Mouse (Mus musculus) midbrain, postnatal 0 days (tissue): Measurements from ENCODE around the gene L1td1. TPM values are rescaled to one million over a fixed set of nuclear protein-coding genes. Genes with fewer than 3 reads are reported as not detected.

Source experiments
- ATAC-seq: fragments of 200-750 bp; cut with Nextera tagmentation; 2 replicates; pipeline ENCODE4 v1.8.0; 2017; ENCODE audit warnings: moderate number of reproducible peaks, mild to moderate bottlenecking, moderate TSS enrichment, moderate library complexity; ENCODE audit not compliant: low FRiP score
- DNase-seq: peaks from one replicate; pipeline ENCODE4 v3.0.0-alpha.2; 2015; ENCODE audit warnings: low spot score
- H3K27ac ChIP-seq: fragments of 300-500 bp; sonication (generic); 2 replicates; pipeline ENCODE4 v1.5.1; 2014; ENCODE audit warnings: low read depth, mild to moderate bottlenecking, low read length, mixed read lengths
- H3K27me3 ChIP-seq: fragments of 300-500 bp; sonication (generic); 2 replicates; pipeline ENCODE4 v1.6.1; 2014; ENCODE audit warnings: low read length, control low read depth, mixed read lengths; ENCODE audit not compliant: insufficient read depth
- H3K36me3 ChIP-seq: fragments of 300-500 bp; sonication (generic); 2 replicates; pipeline ENCODE4 v1.6.1; 2014; ENCODE audit warnings: low read length, control low read depth, mixed read lengths; ENCODE audit not compliant: insufficient read depth
- H3K4me1 ChIP-seq: fragments of 300-500 bp; sonication (generic); 2 replicates; pipeline ENCODE4 v1.6.1; 2014; ENCODE audit warnings: mild to moderate bottlenecking, control low read depth, antibody characterized with exemption, low read length, mixed read lengths; ENCODE audit not compliant: insufficient read depth
- H3K4me2 ChIP-seq: fragments of 300-500 bp; sonication (generic); 2 replicates; pipeline ENCODE4 v1.6.1; 2014; ENCODE audit warnings: low read depth, mild to moderate bottlenecking, low read length, mixed read lengths; ENCODE audit not compliant: poor library complexity, severe bottlenecking
- H3K4me3 ChIP-seq: fragments of 300-500 bp; sonication (generic); 2 replicates; pipeline ENCODE4 v1.5.1; 2014; ENCODE audit warnings: low read depth, mild to moderate bottlenecking, low read length, moderate library complexity
- H3K9ac ChIP-seq: fragments of 300-500 bp; sonication (generic); replicated peaks from 2 replicates; pipeline ENCODE4 v1.6.1; 2014; ENCODE audit warnings: mild to moderate bottlenecking, low read length, moderate library complexity, mixed read lengths; ENCODE audit not compliant: poor library complexity, severe bottlenecking
- H3K9me3 ChIP-seq: fragments of 300-500 bp; sonication (generic); 2 replicates; pipeline ENCODE4 v1.6.1; 2016; ENCODE audit warnings: low read length, control low read depth
- CTCF ChIP-seq: IDR thresholded peaks from 2 replicates; pipeline ENCODE4 v1.5.1; 2016; ENCODE audit warnings: antibody characterized with exemption, mild to moderate bottlenecking
- WGBS: fragments of 180-500 bp; shearing (Covaris S2); extraction: QIAGEN DNeasy Blood & Tissue Kit; methylation state at CpG from one replicate; pipeline ENCODE4 v1.1.7; 2014; 5-methylcytosine and 5-hydroxymethylcytosine counted together
- polyA plus RNA-seq: library from polyadenylated mRNA; unstranded; fragments of >200 nt; fragmentation: Nextera tagmentation; extraction: Ambion mirVana; gene quantifications from 2 replicates; pipeline ENCODE4 v1.2.1, GENCODE M21; 2015
- total RNA-seq: library from RNA; depleted of rRNA; stranded (reverse); fragments of >200 nt; gene quantifications from 2 replicates; pipeline ENCODE4 v1.2.3, GENCODE M21; 2014; rRNA removed

Gene L1td1
- total RNA-seq (not detected in 2 replicates), polyA plus RNA-seq (not detected in 2 replicates)

DNA sequence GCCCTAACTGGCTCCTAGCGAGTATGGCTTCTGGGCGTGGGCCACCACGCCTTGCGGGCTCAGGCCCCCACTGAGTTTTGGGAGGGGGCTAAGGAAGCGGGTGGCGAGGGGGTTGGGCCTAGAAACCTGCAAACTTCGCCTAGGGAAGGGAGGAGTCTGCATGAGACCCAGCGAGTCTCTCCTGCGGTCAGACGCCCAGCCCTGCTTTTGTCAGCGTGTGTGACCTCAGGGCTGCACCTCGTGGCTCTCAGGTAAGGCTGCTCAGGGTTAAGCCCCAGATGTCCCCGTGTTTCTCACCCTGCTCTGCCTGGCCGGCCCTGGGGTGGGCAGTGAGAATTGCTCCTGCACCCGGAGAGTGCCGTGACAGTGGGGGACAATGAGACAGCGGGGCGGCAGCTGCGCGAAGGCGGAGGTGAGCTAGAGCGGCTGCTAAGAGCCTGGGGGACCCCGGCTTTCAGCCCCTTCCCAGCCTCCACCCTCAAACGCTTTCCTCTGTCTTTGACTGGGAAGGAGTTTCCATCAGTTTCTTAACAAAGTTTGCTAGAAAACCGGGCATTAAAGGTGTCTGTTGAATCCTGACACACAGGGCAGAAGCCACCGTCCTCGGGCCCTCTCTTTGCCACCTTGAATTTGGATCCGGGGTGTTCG, at the start of gene L1td1:
L1td1 (plus strand) TSS at position 145 of the 648 bp plus-strand sequence.
- no peak within 1 kb of the TSS for H3K9ac ChIP-seq
- H3K9me3 ChIP-seq: no peaks in the 10 kb centered on the region
- no peak for ATAC-seq
- TF ChIP-seq CTCF: no peak
- peaks cover 21% of the 10 kb centered on the region for H3K27me3 ChIP-seq
- no peak for DNase-seq
- WGBS: 4% methylated on average over 29 of the region's 29 CpGs
- H3K27ac ChIP-seq: no peak within 1 kb of the TSS
- peak within 1 kb of the TSS; percentile 22 for H3K4me3 ChIP-seq
- no peaks in the 10 kb centered on the region for H3K36me3 ChIP-seq
- peaks cover 4% of the 10 kb centered on the region for H3K4me1 ChIP-seq
- peak within 1 kb of the TSS; percentile 48 for H3K4me2 ChIP-seq

DNA sequence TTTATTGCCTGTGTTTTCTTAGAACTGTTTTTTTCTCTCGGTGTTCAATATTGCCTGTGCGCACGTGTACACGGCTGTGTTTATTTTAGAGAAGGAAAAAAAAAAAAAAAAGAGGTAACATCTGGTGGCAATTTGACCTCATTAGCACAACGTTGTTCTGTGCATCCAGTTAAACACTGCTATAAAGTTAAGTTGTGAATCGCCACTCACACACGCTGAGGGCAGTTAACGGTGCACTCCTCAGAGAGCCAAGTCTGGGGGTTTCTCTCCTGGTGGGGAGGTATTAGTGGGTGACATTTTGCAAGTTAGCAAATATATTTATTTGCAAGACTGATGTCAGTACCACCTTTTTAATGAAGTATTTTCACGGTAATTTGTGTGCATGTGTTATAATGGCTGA, 49.0 kb upstream of the L1td1 start:
- no peak overlapping the region for H3K4me3 ChIP-seq
- TF ChIP-seq CTCF: no peak
- H3K9me3 ChIP-seq: no peaks in the 10 kb centered on the region
- H3K36me3 ChIP-seq: no peaks in the 10 kb centered on the region
- H3K27ac ChIP-seq: no peak overlapping the region
- H3K9ac ChIP-seq: no peak overlapping the region
- WGBS: 75% methylated on average over 9 of the region's 9 CpGs
- ATAC-seq (no peak), DNase-seq (no peak)
- H3K27me3 ChIP-seq: no peaks in the 10 kb centered on the region
- no peak overlapping the region for H3K4me2 ChIP-seq
- no peaks in the 10 kb centered on the region for H3K4me1 ChIP-seq

DNA sequence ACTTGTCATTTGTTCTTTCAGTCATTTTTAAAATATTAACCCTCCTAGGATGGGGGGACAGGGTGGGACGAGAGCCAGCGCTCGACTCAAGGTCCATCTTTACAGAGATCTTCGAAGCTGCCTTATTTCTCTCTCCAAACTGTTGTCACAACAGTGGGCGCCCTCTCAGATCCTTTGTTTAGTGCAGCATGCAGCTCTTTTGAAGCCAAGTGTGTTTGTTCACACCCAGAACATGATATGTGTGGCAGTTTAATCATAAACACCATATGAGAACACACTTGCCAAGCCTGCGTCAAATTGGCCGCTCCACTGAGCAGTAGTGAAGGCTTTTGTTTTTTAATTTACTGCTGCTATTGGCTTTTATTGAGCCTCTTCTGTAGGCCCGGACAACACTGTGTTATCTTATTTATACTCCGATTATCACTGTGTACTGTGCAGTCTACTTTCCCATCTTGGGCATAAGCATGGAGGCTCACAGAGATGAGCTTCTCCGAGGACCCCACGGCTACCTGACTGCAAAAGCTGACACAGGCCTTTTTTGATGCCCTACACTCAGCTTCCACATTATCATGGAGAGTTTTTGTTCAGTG, 39.8 kb upstream of the L1td1 start:
- no peak overlapping the region for H3K27ac ChIP-seq
- no peaks in the 10 kb centered on the region for H3K36me3 ChIP-seq
- H3K4me2 ChIP-seq: no peak overlapping the region
- no peak for ATAC-seq
- no peak overlapping the region for H3K9ac ChIP-seq
- no peaks in the 10 kb centered on the region for H3K4me1 ChIP-seq
- WGBS: 78% methylated on average over 11 of the region's 11 CpGs
- no peaks in the 10 kb centered on the region for H3K9me3 ChIP-seq
- peak; percentile 46 for DNase-seq
- no peak overlapping the region for H3K4me3 ChIP-seq
- TF ChIP-seq CTCF: no peak
- no peaks in the 10 kb centered on the region for H3K27me3 ChIP-seq

DNA sequence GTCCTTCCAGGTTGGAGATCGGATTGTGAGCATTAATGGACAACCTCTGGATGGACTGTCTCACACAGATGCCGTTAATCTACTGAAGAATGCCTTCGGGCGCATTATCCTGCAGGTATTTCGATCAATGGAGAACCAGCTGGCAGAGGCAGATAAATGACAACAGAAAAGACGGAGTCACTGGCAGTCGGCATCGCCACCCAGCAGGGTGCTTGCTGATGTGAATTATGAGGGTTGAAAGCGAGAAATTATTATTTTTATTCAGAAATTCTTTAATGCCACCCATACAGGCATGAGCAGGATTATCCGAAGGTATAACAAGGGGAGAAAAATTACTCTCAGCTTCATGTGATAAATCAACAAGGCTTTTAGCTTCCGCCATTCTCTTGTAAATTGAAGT, 38.4 kb upstream of the L1td1 start:
- Histone ChIP-seq H3K27ac (no peak overlapping the region), H3K4me3 (no peak overlapping the region), H3K9ac (no peak overlapping the region), H3K4me1 (no peaks in the 10 kb centered on the region), H3K4me2 (no peak overlapping the region), H3K36me3 (no peaks in the 10 kb centered on the region), H3K9me3 (no peaks in the 10 kb centered on the region), H3K27me3 (no peaks in the 10 kb centered on the region)
- TF ChIP-seq CTCF: no peak
- WGBS: 30% methylated on average over 11 of the region's 11 CpGs
- ATAC-seq (0 out of 2 replicates have a peak, but pooled peaks have one; percentile 11), DNase-seq (peak; percentile 15)

DNA sequence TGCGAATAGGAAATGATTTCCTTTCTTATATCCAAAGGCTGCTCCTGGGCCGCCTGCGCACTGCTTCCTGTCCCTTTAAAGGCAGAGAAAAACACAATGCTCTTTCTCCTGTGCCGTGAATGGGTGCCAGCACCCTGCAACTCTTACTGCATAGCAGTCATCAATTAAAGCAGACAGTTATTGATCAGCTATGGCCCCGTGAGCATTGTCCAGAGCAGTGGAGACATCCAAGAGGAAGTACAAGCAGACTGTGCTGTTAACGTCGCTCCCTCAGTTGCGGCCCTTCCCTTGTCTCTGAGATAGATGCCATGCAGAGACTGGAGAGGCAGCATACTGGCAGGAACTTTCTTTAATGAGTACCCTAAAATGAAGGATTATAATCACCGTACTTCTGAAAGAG, 38.0 kb upstream of the L1td1 start:
- H3K9ac ChIP-seq: no peak overlapping the region
- H3K36me3 ChIP-seq: no peaks in the 10 kb centered on the region
- no peaks in the 10 kb centered on the region for H3K27me3 ChIP-seq
- H3K4me2 ChIP-seq: no peak overlapping the region
- H3K9me3 ChIP-seq: no peaks in the 10 kb centered on the region
- no peak for DNase-seq
- WGBS: 45% methylated on average over 9 of the region's 9 CpGs
- no peak for TF ChIP-seq CTCF
- no peaks in the 10 kb centered on the region for H3K4me1 ChIP-seq
- H3K27ac ChIP-seq: 0 out of 2 replicates have a peak overlapping the region, but pooled peaks have one; percentile 21
- 0 out of 2 replicates have a peak, but pooled peaks have one; percentile 22 for ATAC-seq
- H3K4me3 ChIP-seq: no peak overlapping the region

DNA sequence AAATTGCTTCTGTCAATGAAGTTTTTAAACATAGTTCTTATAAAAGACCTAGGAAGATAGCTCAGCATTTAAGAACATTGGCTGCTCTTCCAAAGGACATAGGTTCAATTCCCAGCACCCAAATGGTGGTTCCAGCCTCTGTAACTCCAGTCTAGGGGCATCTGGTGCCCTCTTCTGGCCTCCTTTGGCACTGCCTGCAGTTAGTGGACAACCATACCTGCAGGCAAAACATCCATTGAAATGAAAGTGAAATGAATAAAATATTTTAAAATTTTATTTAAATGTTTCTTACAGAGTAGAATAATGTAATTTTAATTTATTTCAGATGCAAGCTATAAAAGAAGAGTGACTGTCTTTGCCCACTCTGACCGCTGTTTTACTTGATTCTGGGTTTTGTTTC, 36.5 kb upstream of the L1td1 start:
- 100% methylated on average over 1 of the region's 1 CpGs for WGBS
- H3K27ac ChIP-seq: no peak overlapping the region

More for the DNA sequence above, 36.5 kb upstream of the L1td1 start:
- peak; percentile 25 for TF ChIP-seq CTCF
- ATAC-seq (no peak), DNase-seq (no peak)
- H3K36me3 ChIP-seq: no peaks in the 10 kb centered on the region
- H3K9ac ChIP-seq: no peak overlapping the region
- H3K9me3 ChIP-seq: no peaks in the 10 kb centered on the region
- H3K4me3 ChIP-seq: no peak overlapping the region
- no peak overlapping the region for H3K4me2 ChIP-seq
- H3K4me1 ChIP-seq: no peaks in the 10 kb centered on the region
- no peaks in the 10 kb centered on the region for H3K27me3 ChIP-seq
